Mouse (Mus musculus): ENCODE results near the gene Muc20. TPM values are rescaled to one million over a fixed set of nuclear protein-coding genes. Genes with fewer than 3 reads are reported as not detected.

Muc20 gene
- polyA plus RNA-seq, 1 experiment from 2014 or later, result not detected

GRCm38 (mm10) chr16:32807408-32808185, 10.4 kb upstream of the Muc20 start:
- Histone ChIP-seq H3K4me2 (ENCODE audit: low read depth) (no peak overlapping the region), H3K36me3 (ENCODE audit: control insufficient read depth, insufficient read depth, low read length) (no peaks in the 10 kb centered on the region), H3K4me3 (ENCODE audit: low read depth, low read length) (no peak overlapping the region), H3K4me1 (ENCODE audit: control insufficient read depth, insufficient read depth, low read length) (peaks cover 4% of the 10 kb centered on the region; the same call in 1 of the 2 replicates), H3K9me3 (ENCODE audit: control insufficient read depth, low read length) (no peaks in the 10 kb centered on the region), H3K27ac (ENCODE audit: low read depth, low read length) (no peak overlapping the region), H3K27me3 (ENCODE audit: control insufficient read depth, insufficient read depth, low read length) (no peaks in the 10 kb centered on the region), H3K9ac (ENCODE audit: low read length) (no peak overlapping the region)
- DNase-seq (ENCODE audit: low spot score), result no peak
- ATAC-seq (ENCODE audit: insufficient read depth, low FRiP score, low TSS enrichment), result no peak
- 58% methylated on average over 8 of the region's 8 CpGs for WGBS

DNA sequence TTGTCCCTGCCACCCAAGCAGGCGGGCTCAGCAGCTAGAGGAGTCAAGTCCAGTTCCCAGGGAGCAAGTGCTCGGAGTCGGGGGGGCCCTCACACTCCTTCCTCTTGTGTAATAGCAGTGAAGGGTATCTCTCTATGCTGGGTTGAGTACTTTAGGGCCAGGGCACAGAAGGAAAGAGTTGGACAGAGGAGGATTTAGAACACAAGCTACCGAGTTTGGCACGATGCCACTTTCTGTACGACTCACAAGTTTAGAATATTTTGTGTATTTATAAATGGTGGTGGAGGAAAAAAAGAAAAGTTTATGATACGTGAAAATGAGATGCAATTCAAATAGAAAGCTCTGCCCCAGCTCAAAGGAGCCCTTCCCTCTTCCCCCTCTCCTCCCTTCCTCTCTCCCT, 7.9 kb upstream of the Muc20 start:
- Histone ChIP-seq H3K9me3 (ENCODE audit: control insufficient read depth, low read length) (no peaks in the 10 kb centered on the region), H3K4me2 (ENCODE audit: low read depth) (no peak overlapping the region), H3K36me3 (ENCODE audit: control insufficient read depth, insufficient read depth, low read length) (no peaks in the 10 kb centered on the region), H3K4me1 (ENCODE audit: control insufficient read depth, insufficient read depth, low read length) (peaks cover 4% of the 10 kb centered on the region; the same call in 1 of the 2 replicates), H3K27me3 (ENCODE audit: control insufficient read depth, insufficient read depth, low read length) (no peaks in the 10 kb centered on the region), H3K4me3 (ENCODE audit: low read depth, low read length) (no peak overlapping the region), H3K27ac (ENCODE audit: low read depth, low read length) (no peak overlapping the region), H3K9ac (ENCODE audit: low read length) (no peak overlapping the region)
- WGBS, result 85% methylated on average over 7 of the region's 7 CpGs
- no peak for ATAC-seq (ENCODE audit: insufficient read depth, low FRiP score, low TSS enrichment)
- DNase-seq (ENCODE audit: low spot score), result no peak

GRCm38 (mm10) chr16:32803901-32804300, 6.7 kb upstream of the Muc20 start:
- no peak for ATAC-seq (ENCODE audit: insufficient read depth, low FRiP score, low TSS enrichment)
- H3K36me3 ChIP-seq (ENCODE audit: control insufficient read depth, insufficient read depth, low read length), result no peaks in the 10 kb centered on the region
- DNase-seq (ENCODE audit: low spot score), result no peak
- peaks cover 4% of the 10 kb centered on the region; the same call in 1 of the 2 replicates for H3K4me1 ChIP-seq (ENCODE audit: control insufficient read depth, insufficient read depth, low read length)
- H3K27ac ChIP-seq (ENCODE audit: low read depth, low read length), result no peak overlapping the region
- no peaks in the 10 kb centered on the region for H3K9me3 ChIP-seq (ENCODE audit: control insufficient read depth, low read length)
- no peaks in the 10 kb centered on the region for H3K27me3 ChIP-seq (ENCODE audit: control insufficient read depth, insufficient read depth, low read length)
- no peak overlapping the region for H3K4me3 ChIP-seq (ENCODE audit: low read depth, low read length)
- WGBS, result 42% methylated on average over 5 of the region's 5 CpGs
- no peak overlapping the region for H3K9ac ChIP-seq (ENCODE audit: low read length)
- no peak overlapping the region for H3K4me2 ChIP-seq (ENCODE audit: low read depth)

DNA sequence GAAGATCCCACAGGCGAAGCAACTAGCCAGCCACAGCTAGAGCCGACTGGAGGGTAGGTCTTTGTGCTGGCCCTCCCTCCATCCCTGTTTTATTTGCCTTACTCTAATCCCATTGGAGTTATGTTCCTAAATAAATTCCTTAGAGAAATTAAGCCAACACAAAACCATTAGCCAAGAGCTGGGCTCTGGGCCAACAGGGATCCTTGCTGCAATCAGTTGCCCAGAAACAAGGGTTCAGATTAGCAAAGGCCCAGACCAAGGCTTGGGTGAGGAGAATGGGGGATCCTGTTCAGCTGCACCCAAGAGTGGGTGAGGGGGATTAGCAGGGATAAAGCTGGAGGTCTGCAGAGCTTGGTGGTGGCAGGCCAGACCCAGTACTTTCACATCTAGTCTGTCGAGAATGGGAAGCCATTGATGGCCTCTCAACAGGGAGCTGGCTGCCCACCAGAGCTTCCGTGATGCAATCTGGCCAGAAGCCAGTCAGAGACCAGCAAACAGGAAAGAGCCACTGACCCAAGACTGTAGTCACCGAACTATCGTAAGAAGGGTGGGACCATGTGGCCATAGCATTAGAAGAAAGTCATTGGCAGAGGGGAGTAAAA, 6.1 kb upstream of the Muc20 start:
- H3K27ac ChIP-seq (ENCODE audit: low read depth, low read length), result no peak overlapping the region
- H3K27me3 ChIP-seq (ENCODE audit: control insufficient read depth, insufficient read depth, low read length), result no peaks in the 10 kb centered on the region
- no peak for ATAC-seq (ENCODE audit: insufficient read depth, low FRiP score, low TSS enrichment)
- no peak overlapping the region for H3K9ac ChIP-seq (ENCODE audit: low read length)
- no peak overlapping the region for H3K4me2 ChIP-seq (ENCODE audit: low read depth)
- H3K36me3 ChIP-seq (ENCODE audit: control insufficient read depth, insufficient read depth, low read length), result no peaks in the 10 kb centered on the region
- no peaks in the 10 kb centered on the region for H3K9me3 ChIP-seq (ENCODE audit: control insufficient read depth, low read length)
- DNase-seq (ENCODE audit: low spot score), result no peak
- 79% methylated on average over 6 of the region's 6 CpGs for WGBS
- H3K4me3 ChIP-seq (ENCODE audit: low read depth, low read length), result no peak overlapping the region
- peaks cover 4% of the 10 kb centered on the region; the same call in 1 of the 2 replicates for H3K4me1 ChIP-seq (ENCODE audit: control insufficient read depth, insufficient read depth, low read length)

- Histone ChIP-seq H3K9me3 (ENCODE audit: control insufficient read depth, low read length) (no peaks in the 10 kb centered on the region), H3K36me3 (ENCODE audit: control insufficient read depth, insufficient read depth, low read length) (no peaks in the 10 kb centered on the region), H3K4me3 (ENCODE audit: low read depth, low read length) (no peak overlapping the region), H3K9ac (ENCODE audit: low read length) (no peak overlapping the region), H3K27me3 (ENCODE audit: control insufficient read depth, insufficient read depth, low read length) (no peaks in the 10 kb centered on the region), H3K4me1 (ENCODE audit: control insufficient read depth, insufficient read depth, low read length) (no peaks in the 10 kb centered on the region), H3K27ac (ENCODE audit: low read depth, low read length) (no peak overlapping the region), H3K4me2 (ENCODE audit: low read depth) (no peak overlapping the region)
- DNase-seq (ENCODE audit: low spot score) (no peak), ATAC-seq (ENCODE audit: insufficient read depth, low FRiP score, low TSS enrichment) (no peak)
- WGBS, result 73% methylated on average over 12 of the region's 14 CpGs
These were observed 384 bp downstream of the Muc20 start for GRCm38 (mm10) chr16:32796676-32797425.

DNA sequence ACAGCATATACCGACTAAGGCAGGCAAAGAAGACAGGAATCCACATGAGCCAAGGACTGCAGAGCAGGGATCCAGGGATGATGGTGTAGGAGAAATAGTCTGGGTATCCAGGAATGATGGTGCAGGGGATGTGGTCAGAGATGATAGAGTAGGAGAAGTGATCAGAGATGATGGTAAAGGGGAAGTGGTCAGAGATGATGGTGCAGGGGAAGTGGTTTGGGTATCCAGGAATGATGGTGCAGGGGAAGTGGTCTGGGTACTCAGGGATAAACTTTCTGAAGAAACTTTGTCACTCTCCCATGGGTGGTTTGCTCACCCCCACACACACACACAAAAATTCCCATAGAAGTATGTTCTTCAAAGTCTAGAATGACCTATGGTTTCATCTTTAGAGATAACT, 2.1 kb downstream of the Muc20 start:
- no peak for DNase-seq (ENCODE audit: low spot score)
- Histone ChIP-seq H3K4me3 (ENCODE audit: low read depth, low read length) (no peak overlapping the region), H3K9me3 (ENCODE audit: control insufficient read depth, low read length) (no peaks in the 10 kb centered on the region), H3K27ac (ENCODE audit: low read depth, low read length) (no peak overlapping the region), H3K9ac (ENCODE audit: low read length) (no peak overlapping the region), H3K4me2 (ENCODE audit: low read depth) (no peak overlapping the region), H3K4me1 (ENCODE audit: control insufficient read depth, insufficient read depth, low read length) (no peaks in the 10 kb centered on the region), H3K36me3 (ENCODE audit: control insufficient read depth, insufficient read depth, low read length) (no peaks in the 10 kb centered on the region), H3K27me3 (ENCODE audit: control insufficient read depth, insufficient read depth, low read length) (no peaks in the 10 kb centered on the region)
- 75% methylated on average over 1 of the region's 1 CpGs for WGBS
- no peak for ATAC-seq (ENCODE audit: insufficient read depth, low FRiP score, low TSS enrichment)

- ATAC-seq (ENCODE audit: insufficient read depth, low FRiP score, low TSS enrichment) (no peak), DNase-seq (ENCODE audit: low spot score) (no peak)
- Histone ChIP-seq H3K9me3 (ENCODE audit: control insufficient read depth, low read length) (no peaks in the 10 kb centered on the region), H3K27ac (ENCODE audit: low read depth, low read length) (no peak overlapping the region), H3K27me3 (ENCODE audit: control insufficient read depth, insufficient read depth, low read length) (no peaks in the 10 kb centered on the region), H3K9ac (ENCODE audit: low read length) (no peak overlapping the region), H3K4me1 (ENCODE audit: control insufficient read depth, insufficient read depth, low read length) (no peaks in the 10 kb centered on the region), H3K4me3 (ENCODE audit: low read depth, low read length) (no peak overlapping the region), H3K4me2 (ENCODE audit: low read depth) (no peak overlapping the region), H3K36me3 (ENCODE audit: control insufficient read depth, insufficient read depth, low read length) (no peaks in the 10 kb centered on the region)
- 92% methylated on average over 5 of the region's 5 CpGs for WGBS
These were observed 7.2 kb downstream of the Muc20 start for GRCm38 (mm10) chr16:32790056-32790455.

DNA sequence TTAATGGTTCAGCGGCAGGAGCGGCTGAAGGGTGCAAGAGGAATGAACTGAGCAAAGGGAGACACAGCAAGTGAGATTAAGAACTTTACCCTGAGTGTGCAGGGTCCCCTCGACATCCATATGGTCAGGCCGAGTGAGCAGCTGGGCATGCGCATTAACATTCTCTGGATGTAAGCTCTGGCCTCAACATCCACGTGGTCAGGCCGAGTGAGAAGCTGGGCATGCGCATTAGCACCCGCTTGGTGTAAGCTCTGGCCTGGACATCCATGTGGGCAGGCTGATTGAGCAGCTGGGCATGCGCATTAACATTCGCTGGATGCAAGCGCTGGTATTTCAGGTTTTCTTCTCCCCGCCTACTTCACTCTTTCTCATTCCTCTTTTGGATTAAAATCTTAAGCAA, 12.4 kb downstream of the Muc20 start:
- no peak for ATAC-seq (ENCODE audit: insufficient read depth, low FRiP score, low TSS enrichment)
- 78% methylated on average over 13 of the region's 13 CpGs for WGBS

More for the DNA sequence above, 12.4 kb downstream of the Muc20 start:
- Histone ChIP-seq H3K4me3 (ENCODE audit: low read depth, low read length) (no peak overlapping the region), H3K9me3 (ENCODE audit: control insufficient read depth, low read length) (no peaks in the 10 kb centered on the region), H3K36me3 (ENCODE audit: control insufficient read depth, insufficient read depth, low read length) (no peaks in the 10 kb centered on the region), H3K27me3 (ENCODE audit: control insufficient read depth, insufficient read depth, low read length) (no peaks in the 10 kb centered on the region), H3K4me2 (ENCODE audit: low read depth) (no peak overlapping the region), H3K27ac (ENCODE audit: low read depth, low read length) (no peak overlapping the region), H3K4me1 (ENCODE audit: control insufficient read depth, insufficient read depth, low read length) (no peaks in the 10 kb centered on the region), H3K9ac (ENCODE audit: low read length) (no peak overlapping the region)
- peak; percentile 69 for DNase-seq (ENCODE audit: low spot score)
